Mouse (Mus musculus) CH12.LX (cell line): ENCODE results near the gene Pld1. TPM values are rescaled to one million over a fixed set of nuclear protein-coding genes. Genes with fewer than 3 reads are reported as not detected.

Source experiments
- DNase-seq: peaks from one replicate; pipeline ENCODE4 v3.0.0-alpha.2; 2013; ENCODE audit errors: extremely low read depth
- H3K27ac ChIP-seq: 2 replicates; pipeline ENCODE4 v1.5.1; 2012; ENCODE audit warnings: low read depth, mild to moderate bottlenecking, control low read depth, moderate library complexity; ENCODE audit not compliant: insufficient read depth
- H3K27me3 ChIP-seq: replicated peaks from 2 replicates; pipeline ENCODE3; 2012; ENCODE audit warnings: inconsistent platforms
- H3K36me3 ChIP-seq, 2 experiments: replicated peaks in 1 of 2; 2 replicates each; pipeline versions ENCODE3 to v1.6.1; 2012; ENCODE audit warnings: inconsistent platforms in 1 of 2, low read length in 1 of 2, mild to moderate bottlenecking in 1 of 2, mixed read lengths in 1 of 2, moderate library complexity in 1 of 2; ENCODE audit not compliant: control insufficient read depth in 1 of 2, insufficient read depth in 1 of 2
- H3K4me1 ChIP-seq, 2 experiments: 2 replicates each; pipeline ENCODE4 v1.6.1; 2012; ENCODE audit warnings: inconsistent platforms in 1 of 2, moderate library complexity in 1 of 2; ENCODE audit not compliant: insufficient read depth in 2 of 2, control insufficient read depth in 1 of 2
- H3K4me2 ChIP-seq: 2 replicates; pipeline ENCODE4 v1.6.1; 2012; ENCODE audit warnings: low read depth, mild to moderate bottlenecking, control low read depth; ENCODE audit not compliant: poor library complexity, insufficient read depth, severe bottlenecking
- H3K4me3 ChIP-seq, 3 experiments: fragments of 150-350 bp in 1 of 3; sonication (generic) in 1 of 3; replicated peaks in 1 of 3; 2 replicates each; pipeline versions ENCODE3 to v1.5.1; 2011 to 2012; ENCODE audit warnings: low read depth in 2 of 3, low read length in 2 of 3, mild to moderate bottlenecking in 2 of 3, moderate library complexity in 2 of 3, control low read depth in 1 of 3, improper control_type of control experiment in 1 of 3, inconsistent platforms in 1 of 3, mixed read lengths in 1 of 3; ENCODE audit not compliant: poor library complexity in 1 of 3
- H3K79me2 ChIP-seq: replicated peaks from 2 replicates; pipeline ENCODE4 v1.6.1; 2012; ENCODE audit warnings: mild to moderate bottlenecking, moderate library complexity; ENCODE audit not compliant: control insufficient read depth, poor library complexity, insufficient read depth, severe bottlenecking; ENCODE audit errors: extremely low read depth
- H3K9ac ChIP-seq: 2 replicates; pipeline ENCODE4 v1.6.1; 2012; ENCODE audit warnings: low read depth, mild to moderate bottlenecking, control low read depth, moderate library complexity; ENCODE audit not compliant: insufficient read depth
- H3K9me3 ChIP-seq: replicated peaks from 2 replicates; pipeline ENCODE3; 2012; ENCODE audit warnings: low read length, inconsistent platforms, mixed read lengths
- EP300 ChIP-seq: IDR thresholded peaks from 2 replicates; pipeline ENCODE4 v1.6.1; 2011; ENCODE audit warnings: low read length, improper control_type of control experiment
- IRF4 ChIP-seq: IDR thresholded peaks from 2 replicates; pipeline ENCODE4 v1.6.1; 2014; ENCODE audit warnings: low read depth, mild to moderate bottlenecking, inconsistent platforms, low read length, improper control_type of control experiment
- JUN ChIP-seq: IDR thresholded peaks from 2 replicates; pipeline ENCODE4 v1.6.1; 2011; ENCODE audit warnings: low read depth, mild to moderate bottlenecking, low read length, improper control_type of control experiment, moderate library complexity; ENCODE audit not compliant: insufficient read depth
- KAT2A ChIP-seq: IDR thresholded peaks from 2 replicates; pipeline ENCODE4 v1.6.1; 2012; ENCODE audit warnings: low read length, improper control_type of control experiment, inconsistent platforms; ENCODE audit not compliant: insufficient replicate concordance
- MAFK ChIP-seq: IDR thresholded peaks from 2 replicates; pipeline ENCODE4 v1.6.1; 2011; ENCODE audit warnings: low read length, improper control_type of control experiment; ENCODE audit not compliant: insufficient replicate concordance
- MAX ChIP-seq: IDR thresholded peaks from 2 replicates; pipeline ENCODE4 v1.6.1; 2011; ENCODE audit warnings: low read length, improper control_type of control experiment
- MEF2A ChIP-seq: IDR thresholded peaks from 2 replicates; pipeline ENCODE4 v1.6.1; 2014; ENCODE audit warnings: low read depth, mild to moderate bottlenecking, inconsistent platforms, low read length, improper control_type of control experiment, borderline replicate concordance
- MYC ChIP-seq: IDR thresholded peaks from 2 replicates; pipeline ENCODE4 v1.6.1; 2011; ENCODE audit warnings: low read depth, mild to moderate bottlenecking, improper control_type of control experiment, low read length
- NELFE ChIP-seq: IDR thresholded peaks from 2 replicates; pipeline ENCODE4 v1.6.1; 2011; ENCODE audit warnings: low read depth, low read length, improper control_type of control experiment
- NRF1 ChIP-seq: IDR thresholded peaks from 2 replicates; pipeline ENCODE4 v1.6.1; 2014; ENCODE audit warnings: low read depth, mild to moderate bottlenecking, inconsistent platforms, low read length, improper control_type of control experiment, moderate library complexity
- RCOR1 ChIP-seq: conservative IDR thresholded peaks from 2 replicates; pipeline ENCODE4 v1.6.1; 2012; ENCODE audit warnings: low read depth, mild to moderate bottlenecking, inconsistent platforms, low read length, improper control_type of control experiment
- SIN3A ChIP-seq: IDR thresholded peaks from 2 replicates; pipeline ENCODE4 v1.6.1; 2012; ENCODE audit warnings: low read length, improper control_type of control experiment, inconsistent platforms
- SMC3 ChIP-seq: IDR thresholded peaks from 2 replicates; pipeline ENCODE4 v1.6.1; 2011; ENCODE audit warnings: low read depth, low read length, improper control_type of control experiment
- TCF12 ChIP-seq: IDR thresholded peaks from 2 replicates; pipeline ENCODE4 v1.6.1; 2014; ENCODE audit warnings: low read depth, mild to moderate bottlenecking, inconsistent platforms, low read length, improper control_type of control experiment
- UBTF ChIP-seq: IDR thresholded peaks from 2 replicates; pipeline ENCODE4 v1.6.1; 2012; ENCODE audit warnings: low read depth, mild to moderate bottlenecking, inconsistent platforms, low read length, improper control_type of control experiment, moderate library complexity
- USF1 ChIP-seq: IDR thresholded peaks from 2 replicates; pipeline ENCODE4 v1.6.1; 2014; ENCODE audit warnings: low read depth, mild to moderate bottlenecking, inconsistent platforms, low read length, improper control_type of control experiment
- ZC3H11A ChIP-seq: IDR thresholded peaks from 2 replicates; pipeline ENCODE4 v1.6.1; 2012; ENCODE audit warnings: low read depth, mild to moderate bottlenecking, inconsistent platforms, low read length, improper control_type of control experiment
- ZKSCAN1 ChIP-seq: IDR thresholded peaks from 2 replicates; pipeline ENCODE4 v1.6.1; 2012; ENCODE audit warnings: low read depth, inconsistent platforms, low read length, improper control_type of control experiment, borderline replicate concordance
- ZNF384 ChIP-seq: IDR thresholded peaks from 2 replicates; pipeline ENCODE4 v1.6.1; 2012; ENCODE audit warnings: low read depth, low read length, improper control_type of control experiment, inconsistent platforms
- dilution Hi-C: fragments of 300-500 bp; cut with MboI; formaldehyde crosslinking; loops from 2 replicates; pipeline ENCODE4 v1.14.3; 2020; ENCODE audit warnings: low sequenced_read_pairs; ENCODE audit not compliant: extremely low pct_unique_long_range_greater_than_20kb, extremely low pct_ligation_motif_present
- in situ Hi-C: fragments of 300-500 bp; cut with MboI; formaldehyde crosslinking; loops from 3 replicates; pipeline ENCODE4 v1.14.3; 2019; ENCODE audit warnings: low sequenced_read_pairs, low pct_ligation_motif_present, low pct_unique_long_range_greater_than_20kb, mixed read lengths
- polyA plus RNA-seq: library from polyadenylated mRNA; unstranded; fragments of >175 nt; gene quantifications from 2 replicates; pipeline ENCODE4 v1.2.1, GENCODE M21; 2012; ENCODE audit warnings: low read depth; ENCODE audit not compliant: insufficient read length
- total RNA-seq, 2 experiments: library from RNA; depleted of rRNA; stranded (reverse); fragments of 300-350 nt in 1 of 2; fragments of >200 nt in 1 of 2; gene quantifications; 2 replicates each; pipeline ENCODE4 v1.2.3; 2012 to 2014

Pld1 gene
- total and polyA plus RNA-seq, 3 experiments: not detected

GRCm38 (mm10) chr3:27956006-27956405 is 17.5 kb downstream of the Pld1 start:
- dilution Hi-C loops (no loop called here), in situ Hi-C loops (no loop called here)
- DNase-seq: no peak
- Histone ChIP-seq H3K27me3 (no peaks in the 10 kb centered on the region), H3K9ac (no peak overlapping the region), H3K4me2 (no peak overlapping the region), H3K9me3 (peaks cover 67% of the 10 kb centered on the region), H3K4me3 (no peak overlapping the region), H3K4me1 (no peaks in the 10 kb centered on the region), H3K79me2 (no peaks in the 10 kb centered on the region), H3K27ac (no peak overlapping the region), H3K36me3 (no peaks in the 10 kb centered on the region)
- TF ChIP-seq IRF4: no peak
- TF ChIP-seq MYC: no peak
- no peak for TF ChIP-seq NRF1
- no peak for TF ChIP-seq ZNF384
- TF ChIP-seq, all 38 proteins: peak for 0

GRCm38 (mm10) chr3:27959221-27959620 is 20.7 kb downstream of the Pld1 start:
- Histone ChIP-seq H3K4me3 (no peak overlapping the region), H3K27me3 (no peaks in the 10 kb centered on the region), H3K27ac (no peak overlapping the region), H3K4me2 (no peak overlapping the region), H3K79me2 (no peaks in the 10 kb centered on the region), H3K4me1 (no peaks in the 10 kb centered on the region), H3K9ac (no peak overlapping the region), H3K9me3 (peaks cover 71% of the 10 kb centered on the region), H3K36me3 (no peaks in the 10 kb centered on the region)
- no peak for DNase-seq
- TF ChIP-seq MAX: no peak
- no peak for TF ChIP-seq EP300
- no peak for TF ChIP-seq NRF1
- no peak for TF ChIP-seq ZKSCAN1
- TF ChIP-seq USF1: no peak
- TF ChIP-seq SMC3: no peak
- no peak for TF ChIP-seq NELFE
- TF ChIP-seq IRF4: no peak
- TF ChIP-seq TCF12: no peak
- TF ChIP-seq ZC3H11A: no peak
- TF ChIP-seq MYC: no peak
- no peak for TF ChIP-seq MAFK
- no peak for TF ChIP-seq MEF2A
- no peak for TF ChIP-seq KAT2A
- no peak for TF ChIP-seq UBTF
- no peak for TF ChIP-seq RCOR1
- no peak for TF ChIP-seq JUN
- TF ChIP-seq SIN3A: no peak
- in situ Hi-C loops: no loop called here
- dilution Hi-C loops: no loop called here
